Mouse (Mus musculus): ENCODE data around the gene Ppp1r9a.

- TF ChIP-seq POLR2A (IDR thresholded peaks at IDR 0.05; ENCODE audit: borderline replicate concordance, control insufficient read depth, low read depth, low read length), result no peak
- TF ChIP-seq CTCF (IDR thresholded peaks at IDR 0.05; ENCODE audit: control insufficient read depth, insufficient read depth, low read length), result no peak
Observed at GRCm38 (mm10) chr6:5180645-5181044, 277.9 kb downstream of the Ppp1r9a start.
